Mouse (Mus musculus): ENCODE measurements around the gene Pkdcc. TPM values are rescaled to one million over a fixed set of nuclear protein-coding genes. Genes with fewer than 3 reads are reported as not detected.

Pkdcc gene
- 0.50 TPM in 1 of 2 replicates, not detected in the other for total RNA-seq (2017)

DNA sequence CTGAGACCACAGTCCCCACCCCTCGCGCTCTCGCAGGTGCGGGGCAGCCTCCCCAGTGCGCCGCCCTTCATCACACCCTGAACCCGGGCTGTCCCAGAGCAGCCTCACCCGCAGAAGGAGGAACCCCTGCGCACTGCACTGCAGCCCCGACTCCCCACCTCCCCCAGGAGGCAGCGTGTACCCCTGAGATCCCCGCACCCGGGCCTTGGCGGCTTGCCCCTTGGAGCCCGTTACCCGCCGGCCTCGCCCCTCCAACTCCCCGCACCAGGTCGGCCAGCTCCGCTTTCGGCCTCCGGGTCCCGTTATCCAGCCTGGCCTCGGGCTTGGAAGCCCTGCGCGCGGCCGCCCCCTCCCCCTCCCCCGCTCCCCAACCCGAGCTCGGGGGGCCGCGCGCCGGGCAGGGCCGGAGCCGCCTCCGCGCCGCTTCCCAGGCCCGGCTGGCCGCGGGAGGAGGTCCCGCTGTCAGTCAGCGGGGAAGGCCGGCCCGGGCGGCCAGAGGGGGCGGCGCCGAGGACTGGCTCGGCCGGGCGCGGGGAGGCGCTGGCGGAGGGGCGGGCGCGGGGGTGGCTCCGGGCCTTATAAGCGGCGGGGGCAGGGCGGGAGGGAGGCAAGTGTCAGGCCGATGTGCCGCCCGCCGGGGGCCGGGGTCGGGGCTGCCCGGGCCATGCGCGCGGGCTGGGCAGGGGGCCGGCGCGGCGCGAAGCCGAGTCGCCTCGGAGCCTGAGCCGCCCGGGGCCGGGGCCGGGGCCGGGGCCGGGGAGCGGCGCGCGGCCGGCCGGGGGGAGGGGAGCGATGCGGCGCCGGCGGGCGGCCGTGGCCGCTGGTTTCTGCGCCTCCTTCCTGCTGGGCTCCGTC, at the start of gene Pkdcc:
Pkdcc (plus strand) TSS at position 619 of the 855 bp plus-strand sequence.
- ATAC-seq (replicated peaks in 1 of 2; ENCODE audit: insufficient read depth in 1 of 2, low FRiP score in 2 of 2, low TSS enrichment in 1 of 2, low read depth in 1 of 2, poor library complexity in 2 of 2, severe bottlenecking in 2 of 2), result peak; percentile 43 to 52

GRCm38 (mm10) chr17:83166195-83166594, 48.9 kb upstream of the Pkdcc start:
- ATAC-seq (replicated peaks in 1 of 2; ENCODE audit: insufficient read depth in 1 of 2, low FRiP score in 2 of 2, low TSS enrichment in 1 of 2, low read depth in 1 of 2, poor library complexity in 2 of 2, severe bottlenecking in 2 of 2), result no peak

- no peak for ATAC-seq (replicated peaks in 1 of 2; ENCODE audit: insufficient read depth in 1 of 2, low FRiP score in 2 of 2, low TSS enrichment in 1 of 2, low read depth in 1 of 2, poor library complexity in 2 of 2, severe bottlenecking in 2 of 2)
Measured at GRCm38 (mm10) chr17:83176146-83176545, 38.9 kb upstream of the Pkdcc start.

DNA sequence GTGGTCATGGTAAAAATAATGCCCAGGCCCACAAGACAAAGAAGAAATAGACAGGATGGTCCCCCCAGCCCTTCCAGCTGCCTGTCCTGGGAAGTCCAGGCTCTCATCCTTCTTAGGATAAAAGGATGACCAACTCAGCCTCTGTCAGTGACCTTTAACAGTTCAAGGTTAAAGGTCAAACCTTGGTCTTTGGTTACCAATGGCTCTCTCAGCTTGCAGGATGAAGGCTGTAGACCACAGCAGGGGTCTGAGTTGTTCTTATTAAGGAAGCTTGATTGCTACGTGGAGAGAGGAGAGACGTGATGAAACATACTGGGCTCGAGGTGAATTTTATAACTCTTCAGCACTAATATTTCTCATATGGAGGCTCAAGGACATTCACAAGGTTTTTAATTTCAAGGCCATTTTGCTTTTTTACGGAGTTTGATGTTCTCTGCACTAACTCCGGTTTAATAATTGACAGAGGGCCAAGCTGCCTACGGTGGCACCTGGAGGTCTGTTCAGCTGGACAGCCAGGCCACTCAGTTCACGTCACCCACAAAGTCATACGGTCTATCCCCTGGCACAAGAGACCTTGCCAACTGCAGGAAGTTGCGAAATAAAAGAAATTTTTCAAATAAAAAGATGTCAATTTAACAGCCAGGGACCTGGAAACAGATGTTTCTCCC, 36.5 kb upstream of the Pkdcc start:
- 0 out of 4 replicates have a peak, but pooled peaks of 1 of the 2 experiments have one; percentile 27 for ATAC-seq (replicated peaks in 1 of 2; ENCODE audit: insufficient read depth in 1 of 2, low FRiP score in 2 of 2, low TSS enrichment in 1 of 2, low read depth in 1 of 2, poor library complexity in 2 of 2, severe bottlenecking in 2 of 2)

DNA sequence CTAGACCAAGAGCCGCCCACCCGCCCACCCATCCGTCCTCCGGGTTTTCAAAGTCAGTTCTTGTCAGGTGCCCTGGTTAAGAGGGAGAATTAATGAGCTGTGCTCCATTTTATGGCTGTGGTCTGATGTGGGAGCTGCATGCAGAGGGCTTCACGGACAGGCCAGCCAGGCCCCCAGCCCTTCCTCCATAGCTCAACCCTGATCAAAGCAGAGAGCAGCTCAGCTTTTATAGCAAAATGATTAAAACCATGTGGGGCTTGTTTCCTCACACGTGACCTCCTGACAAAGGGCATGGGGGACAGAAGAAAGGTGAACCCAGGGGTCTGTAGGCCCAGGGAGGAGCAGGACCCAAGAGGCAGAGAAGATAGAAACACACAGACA, 36.0 kb upstream of the Pkdcc start:
- ATAC-seq (replicated peaks in 1 of 2; ENCODE audit: insufficient read depth in 1 of 2, low FRiP score in 2 of 2, low TSS enrichment in 1 of 2, low read depth in 1 of 2, poor library complexity in 2 of 2, severe bottlenecking in 2 of 2), result 0 out of 4 replicates have a peak, but pooled peaks of 1 of the 2 experiments have one; percentile 15

- no peak for ATAC-seq (replicated peaks in 1 of 2; ENCODE audit: insufficient read depth in 1 of 2, low FRiP score in 2 of 2, low TSS enrichment in 1 of 2, low read depth in 1 of 2, poor library complexity in 2 of 2, severe bottlenecking in 2 of 2)
Measured at GRCm38 (mm10) chr17:83179569-83179968, 35.5 kb upstream of the Pkdcc start.

DNA sequence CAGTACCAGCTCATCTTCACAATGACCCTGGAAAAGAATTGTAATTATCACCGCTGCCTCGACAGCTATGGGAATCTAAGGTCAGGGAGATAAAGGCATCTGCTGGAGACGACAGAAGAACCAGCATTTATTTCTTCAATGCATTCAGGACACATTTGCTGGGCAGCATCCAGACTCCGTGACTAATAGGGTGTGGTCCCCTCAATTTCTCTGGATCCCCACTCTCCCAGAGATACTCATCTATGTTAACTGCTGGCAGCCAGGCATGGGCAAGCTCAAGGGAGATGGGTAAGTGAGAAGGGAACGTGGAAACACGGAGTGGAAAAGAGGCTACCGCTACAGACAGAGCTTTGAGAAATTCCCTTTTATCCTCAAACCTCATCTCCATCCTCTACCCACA, 34.0 kb upstream of the Pkdcc start:
- ATAC-seq (replicated peaks in 1 of 2; ENCODE audit: insufficient read depth in 1 of 2, low FRiP score in 2 of 2, low TSS enrichment in 1 of 2, low read depth in 1 of 2, poor library complexity in 2 of 2, severe bottlenecking in 2 of 2), result no peak

- ATAC-seq (replicated peaks in 1 of 2; ENCODE audit: insufficient read depth in 1 of 2, low FRiP score in 2 of 2, low TSS enrichment in 1 of 2, low read depth in 1 of 2, poor library complexity in 2 of 2, severe bottlenecking in 2 of 2), result no peak
Measured at GRCm38 (mm10) chr17:83181592-83181991, 33.5 kb upstream of the Pkdcc start.

- ATAC-seq (replicated peaks in 1 of 2; ENCODE audit: insufficient read depth in 1 of 2, low FRiP score in 2 of 2, low TSS enrichment in 1 of 2, low read depth in 1 of 2, poor library complexity in 2 of 2, severe bottlenecking in 2 of 2), result no peak
Measured at GRCm38 (mm10) chr17:83182061-83182664, 32.9 kb upstream of the Pkdcc start.

GRCm38 (mm10) chr17:83182780-83183179, 32.3 kb upstream of the Pkdcc start:
- no peak for ATAC-seq (replicated peaks in 1 of 2; ENCODE audit: insufficient read depth in 1 of 2, low FRiP score in 2 of 2, low TSS enrichment in 1 of 2, low read depth in 1 of 2, poor library complexity in 2 of 2, severe bottlenecking in 2 of 2)

DNA sequence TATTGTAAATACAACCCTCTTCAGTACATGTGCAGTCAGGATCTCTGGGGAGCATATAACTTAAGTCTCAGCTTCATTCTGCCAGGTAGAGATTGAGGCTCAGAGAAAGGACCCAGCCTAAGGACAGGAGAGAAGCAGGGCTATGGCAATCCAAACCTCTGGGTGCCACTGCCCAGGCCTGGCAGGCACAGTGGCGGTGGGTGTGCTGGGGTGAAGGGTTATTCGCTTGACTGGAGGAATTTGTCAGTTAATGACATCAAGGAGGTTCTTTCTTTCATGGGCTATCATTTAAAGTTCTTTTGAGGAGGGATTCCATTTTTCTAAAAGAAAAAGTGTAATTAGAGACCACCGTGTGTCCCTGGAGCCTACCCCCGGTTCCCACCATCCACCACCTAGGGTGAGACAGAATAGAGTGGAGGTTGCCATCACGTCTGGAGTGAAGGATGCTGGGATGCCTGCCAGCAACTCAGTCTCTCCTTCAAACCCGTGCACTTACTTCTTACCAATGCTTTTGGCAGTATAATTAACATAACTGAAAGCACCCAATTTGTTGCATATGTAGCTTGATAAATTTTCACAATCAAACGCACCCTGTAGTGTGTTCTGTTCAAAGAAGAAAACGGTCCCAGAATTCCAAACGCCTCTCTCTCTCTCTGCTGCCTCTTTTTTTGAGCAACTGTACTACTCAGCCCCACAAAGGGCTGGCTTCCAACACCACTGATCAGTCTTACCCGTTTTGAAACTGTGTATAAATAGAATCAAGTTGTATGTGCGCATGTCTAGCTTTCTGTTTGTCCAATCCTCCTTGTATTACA, 27.1 kb upstream of the Pkdcc start:
- no peak for ATAC-seq (replicated peaks in 1 of 2; ENCODE audit: insufficient read depth in 1 of 2, low FRiP score in 2 of 2, low TSS enrichment in 1 of 2, low read depth in 1 of 2, poor library complexity in 2 of 2, severe bottlenecking in 2 of 2)

- ATAC-seq (replicated peaks in 1 of 2; ENCODE audit: insufficient read depth in 1 of 2, low FRiP score in 2 of 2, low TSS enrichment in 1 of 2, low read depth in 1 of 2, poor library complexity in 2 of 2, severe bottlenecking in 2 of 2), result no peak
Measured at GRCm38 (mm10) chr17:83190810-83191209, 24.3 kb upstream of the Pkdcc start.

- ATAC-seq (replicated peaks in 1 of 2; ENCODE audit: insufficient read depth in 1 of 2, low FRiP score in 2 of 2, low TSS enrichment in 1 of 2, low read depth in 1 of 2, poor library complexity in 2 of 2, severe bottlenecking in 2 of 2), result no peak
Measured at GRCm38 (mm10) chr17:83194491-83194890, 20.6 kb upstream of the Pkdcc start.

- no peak for ATAC-seq (replicated peaks in 1 of 2; ENCODE audit: insufficient read depth in 1 of 2, low FRiP score in 2 of 2, low TSS enrichment in 1 of 2, low read depth in 1 of 2, poor library complexity in 2 of 2, severe bottlenecking in 2 of 2)
Measured at GRCm38 (mm10) chr17:83197361-83197923, 17.6 kb upstream of the Pkdcc start.

DNA sequence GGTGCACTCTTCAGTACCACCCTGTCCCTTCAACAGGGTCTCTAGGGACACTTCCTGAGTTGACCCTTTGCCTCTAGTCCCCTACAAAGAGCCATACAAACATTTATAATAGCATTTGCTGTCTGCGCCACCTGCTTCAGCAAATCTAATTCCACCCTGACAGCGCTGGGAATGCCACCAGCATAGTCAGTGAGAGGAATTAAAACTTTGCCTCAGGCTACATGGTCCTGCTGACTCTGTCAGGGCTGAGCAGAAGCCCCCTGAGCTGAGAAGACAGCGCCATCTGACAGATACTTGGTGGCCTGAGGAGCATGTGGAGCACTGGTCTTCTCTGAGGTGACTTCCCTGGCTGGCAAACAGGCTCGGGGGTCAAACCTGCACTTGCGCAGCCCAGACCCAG, 14.6 kb upstream of the Pkdcc start:
- no peak for ATAC-seq (replicated peaks in 1 of 2; ENCODE audit: insufficient read depth in 1 of 2, low FRiP score in 2 of 2, low TSS enrichment in 1 of 2, low read depth in 1 of 2, poor library complexity in 2 of 2, severe bottlenecking in 2 of 2)

DNA sequence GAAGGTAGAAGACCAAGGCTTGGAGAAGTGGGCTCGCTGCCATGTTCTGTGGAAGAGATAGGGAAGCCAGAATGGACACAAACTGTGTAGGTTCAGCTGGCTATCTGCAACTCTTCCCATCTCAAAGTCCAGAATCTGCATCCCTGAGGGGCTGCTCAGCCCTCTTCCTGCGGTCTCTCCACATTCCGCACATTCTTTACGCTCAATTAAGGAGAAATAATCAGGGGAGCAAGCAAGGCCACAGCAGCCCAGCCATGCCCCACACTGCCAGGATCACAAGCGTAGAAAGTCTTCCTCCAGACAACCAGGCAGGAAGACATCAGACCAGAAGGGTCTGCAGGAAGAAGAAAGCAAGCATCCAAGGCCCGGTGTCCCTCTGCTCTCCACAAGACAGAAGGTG, 13.8 kb upstream of the Pkdcc start:
- ATAC-seq (replicated peaks in 1 of 2; ENCODE audit: insufficient read depth in 1 of 2, low FRiP score in 2 of 2, low TSS enrichment in 1 of 2, low read depth in 1 of 2, poor library complexity in 2 of 2, severe bottlenecking in 2 of 2), result no peak

GRCm38 (mm10) chr17:83203692-83204383, 11.3 kb upstream of the Pkdcc start:
- ATAC-seq (replicated peaks in 1 of 2; ENCODE audit: insufficient read depth in 1 of 2, low FRiP score in 2 of 2, low TSS enrichment in 1 of 2, low read depth in 1 of 2, poor library complexity in 2 of 2, severe bottlenecking in 2 of 2), result no peak

Measured in hematopoietic stem cell, adult 5-6 weeks (primary cell).